Mouse (Mus musculus) E14TG2a.4 (cell line): Measurements from ENCODE around the gene B3gat1.

ENCODE experiments used
- CTCF ChIP-seq: conservative IDR thresholded peaks from 2 replicates; pipeline ENCODE4 v1.5.1; 2014; ENCODE audit warnings: low read length
- NANOG ChIP-seq: IDR thresholded peaks from 2 replicates; pipeline ENCODE4 v1.6.1; 2014; ENCODE audit warnings: borderline replicate concordance, low read length, mixed read lengths
- POU5F1 ChIP-seq: IDR thresholded peaks from 2 replicates; pipeline ENCODE4 v1.6.1; 2014; ENCODE audit warnings: low read length, borderline replicate concordance

DNA sequence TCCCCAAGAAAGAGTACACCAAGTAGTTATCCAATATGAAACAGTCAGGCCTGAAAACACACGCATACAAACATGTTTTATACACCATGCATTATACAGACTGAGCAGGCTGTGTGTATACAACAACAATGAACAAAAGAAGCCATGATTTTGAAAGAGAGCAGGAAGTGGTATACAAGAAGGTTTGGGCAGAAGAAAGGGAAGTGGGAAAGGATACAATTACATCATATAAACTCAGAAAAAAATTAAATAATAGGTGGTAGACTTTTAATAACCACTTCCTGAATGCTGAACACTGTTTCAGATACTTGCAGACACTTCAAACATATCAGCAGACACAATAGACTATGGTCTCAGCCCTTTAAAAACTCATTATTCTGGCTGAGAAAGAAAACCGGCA is 75.2 kb downstream of the B3gat1 start:
- no peak for TF ChIP-seq POU5F1
- TF ChIP-seq CTCF: no peak
- no peak for TF ChIP-seq NANOG
